Mouse (Mus musculus) spleen, adult 18-20 months (tissue): ENCODE results near the gene Sema6d.

Experiments used
- DNase-seq, 2 experiments: peaks; one replicate each; pipeline ENCODE4 v3.0.0; 2022; ENCODE audit warnings: mixed read lengths in 2 of 2

The Sema6d gene

DNA sequence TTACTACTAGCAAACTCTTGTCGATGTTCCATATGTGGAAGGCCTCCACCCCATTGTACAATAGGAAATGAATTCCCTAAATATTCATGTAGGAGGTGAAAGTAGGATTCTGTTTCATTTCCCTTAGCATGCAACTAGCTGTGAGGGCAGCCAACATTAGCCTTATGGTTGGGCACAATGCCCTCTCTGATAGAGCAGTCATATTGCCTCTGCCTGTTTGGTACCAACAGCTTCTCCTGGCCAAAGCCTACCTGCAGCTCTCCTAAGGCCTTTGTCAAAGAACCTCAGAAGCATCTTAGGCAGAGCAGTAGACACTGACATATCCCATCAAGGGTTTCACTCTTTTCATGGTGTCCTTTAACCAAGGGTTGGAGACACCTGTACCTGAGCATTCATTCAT is 578.7 kb downstream of the Sema6d start:
- DNase-seq, result no peak

DNA sequence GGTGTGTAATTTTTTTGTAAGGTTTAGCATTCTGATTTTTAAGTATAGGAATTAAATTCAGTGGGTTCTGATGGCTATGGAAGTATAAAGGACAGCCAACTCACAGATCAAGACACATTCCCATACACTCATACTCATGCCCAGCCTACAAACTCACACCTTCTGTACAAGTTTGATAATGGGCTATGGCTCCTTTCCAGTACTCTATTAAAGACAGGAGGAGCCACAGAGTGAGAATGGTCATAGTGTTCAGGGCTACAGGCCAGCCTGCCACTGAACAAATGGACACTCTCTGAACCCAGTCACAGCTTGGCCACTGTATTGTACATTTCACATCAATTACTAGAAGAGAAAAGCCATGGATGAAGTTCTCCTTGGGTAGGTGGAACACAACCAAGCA is 583.3 kb downstream of the Sema6d start:
- DNase-seq, result no peak

DNA sequence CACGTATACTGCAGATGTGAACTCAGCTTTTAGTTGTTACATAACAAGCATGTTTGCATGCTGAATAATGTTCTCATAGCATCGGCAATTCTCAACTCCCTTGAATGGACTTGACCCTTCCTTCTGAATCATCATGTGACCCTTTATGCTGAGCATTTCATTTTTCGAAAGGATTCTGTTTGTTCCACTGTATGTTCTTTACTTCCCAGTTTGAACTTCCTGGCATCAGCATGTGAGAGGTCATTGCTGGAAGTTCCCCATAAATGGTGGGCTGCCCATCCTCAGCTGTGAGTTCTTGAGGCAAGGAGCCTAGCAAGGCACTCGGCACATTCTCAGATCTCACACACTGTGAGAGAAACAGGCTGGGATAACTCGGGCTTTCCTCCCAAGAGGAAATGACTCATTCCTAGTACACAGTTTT is 594.7 kb downstream of the Sema6d start:
- DNase-seq, result no peak

DNA sequence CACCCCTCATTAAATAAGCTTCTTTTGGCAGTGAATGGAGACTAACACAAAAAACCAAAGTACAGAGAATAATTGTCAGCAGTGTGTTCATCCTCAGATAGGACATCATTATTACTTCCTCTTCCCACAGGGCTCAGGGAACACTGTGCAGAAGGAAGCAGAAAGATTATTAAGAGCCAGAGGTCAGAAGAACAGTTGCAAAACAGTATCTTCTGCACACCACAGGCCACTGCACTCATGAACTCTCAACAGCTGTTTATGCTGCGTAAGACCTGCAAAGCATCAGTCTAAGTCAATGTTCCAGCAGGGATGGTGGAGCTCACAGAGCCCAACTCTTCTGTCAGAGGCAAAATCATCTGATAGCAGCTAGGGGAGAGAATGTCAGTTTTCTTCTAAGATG is 600.6 kb downstream of the Sema6d start:
- no peak for DNase-seq

DNA sequence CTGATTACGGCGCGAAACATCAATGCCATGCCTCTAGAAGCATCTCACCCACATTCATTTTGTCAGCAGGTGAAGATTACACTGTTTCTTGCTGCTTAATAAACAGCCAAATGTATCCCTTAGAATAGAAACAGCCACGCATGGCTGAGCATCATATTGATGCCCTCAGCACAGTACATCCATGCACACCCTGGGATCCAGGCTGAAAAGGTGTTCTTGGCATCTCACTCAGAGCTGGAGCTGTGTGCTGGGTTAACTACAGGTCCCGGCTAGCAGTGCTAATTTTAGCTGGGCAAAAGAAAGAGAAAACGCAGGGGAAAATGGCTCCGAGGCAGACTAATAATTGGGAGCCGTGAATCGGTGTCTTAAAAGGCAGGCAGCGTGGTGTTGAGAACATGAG is 612.9 kb downstream of the Sema6d start:
- DNase-seq, result no peak

DNA sequence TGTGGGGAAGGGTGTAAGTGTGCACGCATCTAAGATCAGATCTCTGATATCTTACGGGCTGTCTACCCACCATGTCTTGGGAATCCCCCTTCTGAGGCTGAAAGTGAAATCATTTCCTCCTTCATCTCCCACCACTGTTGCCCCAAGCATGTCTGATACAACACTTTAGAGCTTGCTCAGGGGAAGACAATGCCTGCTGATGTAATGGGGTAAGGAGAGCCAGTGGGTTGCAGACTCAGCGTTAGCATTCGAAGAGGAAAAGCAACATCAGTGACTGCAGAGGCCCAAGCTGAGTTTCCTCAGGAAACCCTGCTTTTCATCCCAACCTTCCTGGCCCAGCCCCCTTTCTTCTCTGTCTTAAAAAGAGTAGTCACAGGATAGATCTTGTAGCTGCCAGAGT is 615.2 kb downstream of the Sema6d start:
- no peak for DNase-seq

DNA sequence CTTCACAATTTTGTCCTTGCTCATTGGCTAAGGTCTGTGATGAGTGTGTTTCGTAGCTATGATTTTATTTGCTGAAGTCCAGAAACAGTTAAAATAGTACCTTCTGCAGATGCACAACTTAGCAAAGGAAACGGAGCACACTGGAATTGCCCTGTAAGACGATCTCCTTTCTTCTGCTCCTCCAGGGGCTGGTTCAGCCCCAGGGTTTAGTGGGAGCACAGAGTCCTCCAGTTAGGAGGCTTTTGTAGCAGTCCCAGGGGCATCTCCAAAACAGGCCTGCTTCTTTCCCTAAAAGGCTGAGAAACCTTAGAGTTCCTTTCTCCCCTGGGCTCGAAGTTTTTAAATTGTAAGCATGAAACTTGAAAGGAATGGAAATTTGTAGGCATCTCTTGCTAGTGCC is 616.0 kb downstream of the Sema6d start:
- DNase-seq, result no peak

DNA sequence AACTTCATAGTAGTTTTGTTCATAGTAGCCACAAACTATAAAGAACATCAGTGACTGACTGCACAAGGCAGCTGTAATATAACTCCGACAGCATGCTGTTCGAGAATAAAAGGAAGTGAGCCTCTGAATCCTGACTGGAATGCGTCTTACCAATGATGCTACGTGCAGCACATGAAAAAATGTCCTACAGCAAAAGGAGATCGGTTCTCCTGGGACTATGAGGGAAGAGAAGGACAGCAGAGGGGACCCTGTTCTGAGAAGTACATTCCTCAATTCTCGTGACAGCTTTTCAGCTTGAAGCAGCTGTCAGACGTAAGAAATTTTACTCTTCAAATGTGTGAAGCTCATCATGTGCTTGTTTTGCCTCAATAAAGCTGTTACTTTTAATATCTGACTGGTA is 617.1 kb downstream of the Sema6d start:
- DNase-seq, result no peak
